Mouse (Mus musculus): ENCODE measurements at regions not wholly inside any gene's neighbourhood (a gene's known extent, or its start where the extent isn't known, plus 50 kb on each side); places are given as distances from the start of the nearest gene placed in this dataset.

- Histone ChIP-seq H3K27ac (no peak overlapping the region), H3K4me3 (no peak overlapping the region)
- intact Hi-C loops (cut with DNase I): no loop called here
- TF ChIP-seq CTCF (IDR thresholded peaks at IDR 0.05): no peak
- DNase-seq (ENCODE audit: extremely low spot score in 1 of 2, low spot score in 2 of 2): no peak
Measured at GRCm38 (mm10) chr13:97524847-97525434, 235.5 kb downstream of the Gm10260 start.

GRCm38 (mm10) chr13:97523523-97524412 lies 236.7 kb downstream of the Gm10260 start:
- H3K27ac ChIP-seq: no peak overlapping the region
- TF ChIP-seq CTCF (IDR thresholded peaks at IDR 0.05): no peak

GRCm38 (mm10) chr13:97520988-97521547 lies 239.4 kb downstream of the Gm10260 start:
- no peak for DNase-seq (ENCODE audit: extremely low spot score in 1 of 2, low spot score in 2 of 2)
- H3K27ac ChIP-seq: no peak overlapping the region
- no peak for TF ChIP-seq CTCF (IDR thresholded peaks at IDR 0.05)
- intact Hi-C loops (cut with DNase I): no loop called here
- no peak overlapping the region for H3K4me3 ChIP-seq

More at GRCm38 (mm10) chr13:97523523-97524412, 236.7 kb downstream of the Gm10260 start:
- DNase-seq (ENCODE audit: extremely low spot score in 1 of 2, low spot score in 2 of 2): no peak
- intact Hi-C loops (cut with DNase I): no loop called here
- no peak overlapping the region for H3K4me3 ChIP-seq

- no peak for DNase-seq (ENCODE audit: extremely low spot score in 1 of 2, low spot score in 2 of 2)
- Histone ChIP-seq H3K27ac (peak overlapping the region; percentile 58), H3K4me3 (no peak overlapping the region)
- intact Hi-C loops (cut with DNase I): no loop called here
- TF ChIP-seq CTCF (IDR thresholded peaks at IDR 0.05): no peak
Measured at GRCm38 (mm10) chr13:97516731-97517130, 243.7 kb downstream of the Gm10260 start.

- no peak overlapping the region for H3K27ac ChIP-seq
- no peak overlapping the region for H3K4me3 ChIP-seq
- intact Hi-C loops (cut with DNase I): no loop called here
- TF ChIP-seq CTCF (IDR thresholded peaks at IDR 0.05): no peak
- no peak for DNase-seq (ENCODE audit: extremely low spot score in 1 of 2, low spot score in 2 of 2)
Measured at GRCm38 (mm10) chr13:97514421-97515066, 245.9 kb downstream of the Gm10260 start.

GRCm38 (mm10) chr13:97512521-97512920 lies 247.9 kb downstream of the Gm10260 start:
- H3K27ac ChIP-seq: no peak overlapping the region
- intact Hi-C loops (cut with DNase I): no loop called here
- no peak for TF ChIP-seq CTCF (IDR thresholded peaks at IDR 0.05)
- no peak overlapping the region for H3K4me3 ChIP-seq
- no peak for DNase-seq (ENCODE audit: extremely low spot score in 1 of 2, low spot score in 2 of 2)

GRCm38 (mm10) chr13:97510431-97511261 lies 249.8 kb downstream of the Gm10260 start:
- H3K27ac ChIP-seq: peak overlapping the region; percentile 13; the same call in 1 of the 2 replicates
- no peak for TF ChIP-seq CTCF (IDR thresholded peaks at IDR 0.05)

GRCm38 (mm10) chr13:97504949-97505348 lies 255.5 kb downstream of the Gm10260 start:
- no peak for TF ChIP-seq CTCF (IDR thresholded peaks at IDR 0.05)
- intact Hi-C loops (cut with DNase I): no loop called here
- no peak for DNase-seq (ENCODE audit: extremely low spot score in 1 of 2, low spot score in 2 of 2)
- H3K4me3 ChIP-seq: no peak overlapping the region
- H3K27ac ChIP-seq: no peak overlapping the region

More at GRCm38 (mm10) chr13:97510431-97511261, 249.8 kb downstream of the Gm10260 start:
- H3K4me3 ChIP-seq: no peak overlapping the region
- no peak for DNase-seq (ENCODE audit: extremely low spot score in 1 of 2, low spot score in 2 of 2)
- intact Hi-C loops (cut with DNase I): no loop called here

GRCm38 (mm10) chr13:97503955-97504739 lies 256.3 kb downstream of the Gm10260 start:
- intact Hi-C loops (cut with DNase I): no loop called here
- H3K27ac ChIP-seq: no peak overlapping the region
- DNase-seq (ENCODE audit: extremely low spot score in 1 of 2, low spot score in 2 of 2): no peak
- no peak for TF ChIP-seq CTCF (IDR thresholded peaks at IDR 0.05)
- H3K4me3 ChIP-seq: no peak overlapping the region

- intact Hi-C loops (cut with DNase I): no loop called here
- DNase-seq (ENCODE audit: extremely low spot score in 1 of 2, low spot score in 2 of 2): no peak
- TF ChIP-seq CTCF (IDR thresholded peaks at IDR 0.05): no peak
- Histone ChIP-seq H3K27ac (no peak overlapping the region), H3K4me3 (no peak overlapping the region)
Measured at GRCm38 (mm10) chr13:97503391-97503790, 257.0 kb downstream of the Gm10260 start.

All from left cerebral cortex, adult 2 months (tissue).